Mouse (Mus musculus): ENCODE results near the gene Gm13283. TPM values are rescaled to one million over a fixed set of nuclear protein-coding genes. Genes with fewer than 3 reads are reported as not detected.
"Not testable (repeated sequence)": the region's sequence is repeated elsewhere in the genome, so short reads cannot be mapped to it uniquely, and the experiment has no call there.

The Gm13283 gene
- total RNA-seq, 1 experiment: not detected

DNA sequence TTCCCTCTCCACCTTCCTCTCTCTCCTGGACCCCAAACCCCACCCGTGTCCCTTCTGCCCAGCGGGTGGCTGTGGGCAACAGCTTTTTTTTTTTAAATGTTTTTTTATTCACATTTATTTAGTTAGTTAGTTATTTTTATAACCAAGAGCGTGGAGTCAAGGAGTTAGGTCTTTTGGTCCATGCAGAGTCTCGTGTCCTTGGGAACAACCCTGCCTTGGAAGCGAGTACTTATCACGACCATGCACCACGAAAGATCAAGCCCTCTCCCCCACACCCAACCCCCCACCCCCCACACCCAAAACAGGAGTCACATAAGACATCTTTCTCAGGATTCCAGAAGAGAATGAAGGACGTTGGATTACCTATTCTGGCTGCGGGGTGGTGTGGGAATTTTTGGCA, 2.4 kb downstream of the Gm13283 start:
- H3K27ac ChIP-seq (ENCODE audit: insufficient read depth, low read depth, low read length, poor library complexity, severe bottlenecking); in situ Hi-C loops (cut with MboI; ENCODE audit: low sequenced_read_pairs in 2 of 2, unreplicated experiment in 2 of 2); H3K36me3 ChIP-seq (ENCODE audit: control insufficient read depth, insufficient read depth, low read length, poor library complexity, severe bottlenecking); H3K4me1 ChIP-seq (ENCODE audit: control insufficient read depth in 2 of 2, insufficient read depth in 2 of 2, low read length in 2 of 2, poor library complexity in 1 of 2); H3K9me3 ChIP-seq (ENCODE audit: control insufficient read depth, insufficient read depth, low read depth, low read length); H3K4me3 ChIP-seq (ENCODE audit: insufficient read depth in 1 of 2, low read depth in 1 of 2, low read length in 2 of 2, poor library complexity in 1 of 2, severe bottlenecking in 1 of 2); DNase-seq (ENCODE audit: low read depth, low spot score); H3K9ac ChIP-seq (ENCODE audit: insufficient read depth, low read depth, low read length, poor library complexity, severe bottlenecking): not testable (repeated sequence)

DNA sequence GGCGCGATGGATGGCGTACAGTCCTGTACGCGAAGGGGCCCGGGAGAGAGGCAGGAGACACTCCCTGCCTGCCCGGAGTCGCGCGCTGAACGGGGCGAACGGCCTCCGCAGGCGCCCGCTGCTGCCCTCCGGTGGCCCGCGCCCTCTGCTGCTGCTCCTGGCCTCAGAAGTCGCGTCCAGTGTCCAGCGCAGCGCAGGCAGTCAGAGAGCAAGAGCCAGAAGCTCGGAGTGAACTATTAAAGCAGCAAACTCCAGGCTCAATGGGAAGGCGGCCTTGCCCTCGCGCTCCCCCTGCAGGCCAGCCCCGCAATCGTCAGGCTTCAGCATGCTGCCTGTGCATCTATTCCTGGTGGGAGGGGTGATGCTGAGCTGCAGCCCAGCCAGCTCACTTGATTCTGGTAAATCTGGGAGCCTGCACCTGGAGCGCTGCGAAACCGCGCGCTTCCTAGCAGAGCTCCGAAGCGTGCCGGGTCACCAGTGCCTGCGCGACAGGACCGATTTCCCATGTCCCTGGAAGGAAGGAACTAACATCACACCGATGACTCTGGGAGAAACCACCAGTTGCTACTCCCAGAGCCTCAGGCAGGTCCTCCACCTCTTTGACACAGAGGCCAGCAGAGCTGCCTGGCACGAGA, 3.6 kb downstream of the Gm13283 start:
- H3K27ac ChIP-seq (ENCODE audit: insufficient read depth, low read depth, low read length, poor library complexity, severe bottlenecking); in situ Hi-C loops (cut with MboI; ENCODE audit: low sequenced_read_pairs in 2 of 2, unreplicated experiment in 2 of 2); H3K9me3 ChIP-seq (ENCODE audit: control insufficient read depth, insufficient read depth, low read depth, low read length); H3K4me1 ChIP-seq (ENCODE audit: control insufficient read depth in 2 of 2, insufficient read depth in 2 of 2, low read length in 2 of 2, poor library complexity in 1 of 2); DNase-seq (ENCODE audit: low read depth, low spot score); H3K9ac ChIP-seq (ENCODE audit: insufficient read depth, low read depth, low read length, poor library complexity, severe bottlenecking); H3K36me3 ChIP-seq (ENCODE audit: control insufficient read depth, insufficient read depth, low read length, poor library complexity, severe bottlenecking): not testable (repeated sequence)
- H3K4me3 ChIP-seq (ENCODE audit: insufficient read depth in 1 of 2, low read depth in 1 of 2, low read length in 2 of 2, poor library complexity in 1 of 2, severe bottlenecking in 1 of 2): peak overlapping the region in 1 of 2 experiments; percentile 34; a peak in 1 of 4 replicates

DNA sequence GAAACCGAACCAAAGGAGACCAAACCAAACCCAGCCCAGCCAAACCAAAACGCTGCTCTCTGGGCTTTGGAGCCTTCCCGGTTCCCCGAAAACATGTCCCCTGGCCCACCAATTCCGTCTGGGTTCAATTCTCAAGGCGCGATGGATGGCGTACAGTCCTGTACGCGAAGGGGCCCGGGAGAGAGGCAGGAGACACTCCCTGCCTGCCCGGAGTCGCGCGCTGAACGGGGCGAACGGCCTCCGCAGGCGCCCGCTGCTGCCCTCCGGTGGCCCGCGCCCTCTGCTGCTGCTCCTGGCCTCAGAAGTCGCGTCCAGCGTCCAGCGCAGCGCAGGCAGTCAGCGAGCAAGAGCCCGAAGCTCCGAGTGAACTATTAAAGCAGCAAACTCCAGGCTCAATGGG, 13.6 kb downstream of the Gm13283 start, which contains the start of gene Gm13290:
Gene Gm13290 (plus strand): TSS at position 301 of the 400 bp plus-strand sequence.
- H3K9me3 ChIP-seq (ENCODE audit: control insufficient read depth, insufficient read depth, low read depth, low read length); DNase-seq (ENCODE audit: low read depth, low spot score); H3K36me3 ChIP-seq (ENCODE audit: control insufficient read depth, insufficient read depth, low read length, poor library complexity, severe bottlenecking); H3K27ac ChIP-seq (ENCODE audit: insufficient read depth, low read depth, low read length, poor library complexity, severe bottlenecking); H3K4me1 ChIP-seq (ENCODE audit: control insufficient read depth in 2 of 2, insufficient read depth in 2 of 2, low read length in 2 of 2, poor library complexity in 1 of 2); in situ Hi-C loops (cut with MboI; ENCODE audit: low sequenced_read_pairs in 2 of 2, unreplicated experiment in 2 of 2); H3K9ac ChIP-seq (ENCODE audit: insufficient read depth, low read depth, low read length, poor library complexity, severe bottlenecking); H3K4me3 ChIP-seq (ENCODE audit: insufficient read depth in 1 of 2, low read depth in 1 of 2, low read length in 2 of 2, poor library complexity in 1 of 2, severe bottlenecking in 1 of 2): not testable (repeated sequence)

DNA sequence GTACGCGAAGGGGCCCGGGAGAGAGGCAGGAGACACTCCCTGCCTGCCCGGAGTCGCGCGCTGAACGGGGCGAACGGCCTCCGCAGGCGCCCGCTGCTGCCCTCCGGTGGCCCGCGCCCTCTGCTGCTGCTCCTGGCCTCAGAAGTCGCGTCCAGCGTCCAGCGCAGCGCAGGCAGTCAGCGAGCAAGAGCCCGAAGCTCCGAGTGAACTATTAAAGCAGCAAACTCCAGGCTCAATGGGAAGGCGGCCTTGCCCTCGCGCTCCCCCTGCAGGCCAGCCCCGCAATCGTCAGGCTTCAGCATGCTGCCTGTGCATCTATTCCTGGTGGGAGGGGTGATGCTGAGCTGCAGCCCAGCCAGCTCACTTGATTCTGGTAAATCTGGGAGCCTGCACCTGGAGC, 16.7 kb downstream of the Gm13283 start, which contains the start of gene Gm13289:
Gene Gm13289 (plus strand): TSS at position 301 of the 400 bp plus-strand sequence.
- H3K27ac ChIP-seq (ENCODE audit: insufficient read depth, low read depth, low read length, poor library complexity, severe bottlenecking); H3K4me3 ChIP-seq (ENCODE audit: insufficient read depth in 1 of 2, low read depth in 1 of 2, low read length in 2 of 2, poor library complexity in 1 of 2, severe bottlenecking in 1 of 2); H3K9ac ChIP-seq (ENCODE audit: insufficient read depth, low read depth, low read length, poor library complexity, severe bottlenecking); DNase-seq (ENCODE audit: low read depth, low spot score); H3K4me1 ChIP-seq (ENCODE audit: control insufficient read depth in 2 of 2, insufficient read depth in 2 of 2, low read length in 2 of 2, poor library complexity in 1 of 2); H3K36me3 ChIP-seq (ENCODE audit: control insufficient read depth, insufficient read depth, low read length, poor library complexity, severe bottlenecking); in situ Hi-C loops (cut with MboI; ENCODE audit: low sequenced_read_pairs in 2 of 2, unreplicated experiment in 2 of 2); H3K9me3 ChIP-seq (ENCODE audit: control insufficient read depth, insufficient read depth, low read depth, low read length): not testable (repeated sequence)

DNA sequence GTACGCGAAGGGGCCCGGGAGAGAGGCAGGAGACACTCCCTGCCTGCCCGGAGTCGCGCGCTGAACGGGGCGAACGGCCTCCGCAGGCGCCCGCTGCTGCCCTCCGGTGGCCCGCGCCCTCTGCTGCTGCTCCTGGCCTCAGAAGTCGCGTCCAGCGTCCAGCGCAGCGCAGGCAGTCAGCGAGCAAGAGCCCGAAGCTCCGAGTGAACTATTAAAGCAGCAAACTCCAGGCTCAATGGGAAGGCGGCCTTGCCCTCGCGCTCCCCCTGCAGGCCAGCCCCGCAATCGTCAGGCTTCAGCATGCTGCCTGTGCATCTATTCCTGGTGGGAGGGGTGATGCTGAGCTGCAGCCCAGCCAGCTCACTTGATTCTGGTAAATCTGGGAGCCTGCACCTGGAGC, 19.6 kb downstream of the Gm13283 start, which contains the start of gene Gm13272:
Gene Gm13272 (plus strand): TSS at position 301 of the 400 bp plus-strand sequence.
- H3K9ac ChIP-seq (ENCODE audit: insufficient read depth, low read depth, low read length, poor library complexity, severe bottlenecking); DNase-seq (ENCODE audit: low read depth, low spot score); H3K27ac ChIP-seq (ENCODE audit: insufficient read depth, low read depth, low read length, poor library complexity, severe bottlenecking); H3K9me3 ChIP-seq (ENCODE audit: control insufficient read depth, insufficient read depth, low read depth, low read length); in situ Hi-C loops (cut with MboI; ENCODE audit: low sequenced_read_pairs in 2 of 2, unreplicated experiment in 2 of 2); H3K4me3 ChIP-seq (ENCODE audit: insufficient read depth in 1 of 2, low read depth in 1 of 2, low read length in 2 of 2, poor library complexity in 1 of 2, severe bottlenecking in 1 of 2); H3K36me3 ChIP-seq (ENCODE audit: control insufficient read depth, insufficient read depth, low read length, poor library complexity, severe bottlenecking); H3K4me1 ChIP-seq (ENCODE audit: control insufficient read depth in 2 of 2, insufficient read depth in 2 of 2, low read length in 2 of 2, poor library complexity in 1 of 2): not testable (repeated sequence)

DNA sequence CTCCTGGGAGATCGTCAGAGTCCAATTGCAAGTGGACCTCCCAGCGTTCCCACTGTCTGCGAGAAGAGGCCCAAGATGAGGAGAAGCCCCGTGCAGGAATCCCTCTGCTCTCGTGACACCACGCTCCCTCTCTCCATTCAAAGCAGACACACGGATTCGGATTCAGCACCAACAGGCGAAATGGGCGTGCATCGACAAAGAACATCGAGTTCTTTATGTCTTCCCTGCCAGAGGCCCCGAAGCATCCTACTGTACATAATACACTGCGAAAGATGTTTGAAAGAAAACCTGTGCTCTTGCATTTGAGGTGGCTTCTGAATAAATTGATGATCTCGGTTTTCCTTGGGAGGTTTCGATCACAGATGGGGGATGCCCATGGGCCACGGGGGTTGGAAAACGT, 20.4 kb downstream of the Gm13283 start:
- not testable (repeated sequence) for H3K36me3 ChIP-seq (ENCODE audit: control insufficient read depth, insufficient read depth, low read length, poor library complexity, severe bottlenecking)

DNA sequence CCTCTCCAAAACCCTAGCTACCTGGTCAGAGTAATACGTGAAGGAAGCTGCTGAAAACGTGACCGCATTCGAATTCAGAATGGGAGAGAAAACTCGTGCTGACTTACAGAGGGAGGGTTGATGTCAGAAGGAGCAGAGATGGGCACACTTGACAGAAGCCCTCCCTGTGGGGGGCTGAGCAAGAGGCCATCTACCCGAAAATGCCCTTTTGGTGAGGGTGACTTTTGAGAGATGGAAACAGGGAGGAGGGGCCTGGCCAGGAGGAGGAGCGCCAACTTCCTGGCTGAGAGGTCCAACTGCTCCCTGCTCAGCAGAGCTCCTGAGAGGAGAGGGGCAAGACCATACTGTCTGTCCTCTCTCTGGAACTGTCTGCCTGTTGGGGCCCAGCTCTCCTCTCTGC, 21.9 kb downstream of the Gm13283 start, which contains the start of gene Ifnz:
Gene Ifnz (plus strand): TSS at position 301 of the 400 bp plus-strand sequence.
- H3K4me3 ChIP-seq (ENCODE audit: insufficient read depth in 1 of 2, low read depth in 1 of 2, low read length in 2 of 2, poor library complexity in 1 of 2, severe bottlenecking in 1 of 2); H3K4me1 ChIP-seq (ENCODE audit: control insufficient read depth in 2 of 2, insufficient read depth in 2 of 2, low read length in 2 of 2, poor library complexity in 1 of 2); in situ Hi-C loops (cut with MboI; ENCODE audit: low sequenced_read_pairs in 2 of 2, unreplicated experiment in 2 of 2); H3K9me3 ChIP-seq (ENCODE audit: control insufficient read depth, insufficient read depth, low read depth, low read length); DNase-seq (ENCODE audit: low read depth, low spot score); H3K36me3 ChIP-seq (ENCODE audit: control insufficient read depth, insufficient read depth, low read length, poor library complexity, severe bottlenecking); H3K27ac ChIP-seq (ENCODE audit: insufficient read depth, low read depth, low read length, poor library complexity, severe bottlenecking); H3K9ac ChIP-seq (ENCODE audit: insufficient read depth, low read depth, low read length, poor library complexity, severe bottlenecking): not testable (repeated sequence)

More for the DNA sequence above, 20.4 kb downstream of the Gm13283 start:
- H3K9ac ChIP-seq (ENCODE audit: insufficient read depth, low read depth, low read length, poor library complexity, severe bottlenecking); H3K4me1 ChIP-seq (ENCODE audit: control insufficient read depth in 2 of 2, insufficient read depth in 2 of 2, low read length in 2 of 2, poor library complexity in 1 of 2); H3K9me3 ChIP-seq (ENCODE audit: control insufficient read depth, insufficient read depth, low read depth, low read length); H3K27ac ChIP-seq (ENCODE audit: insufficient read depth, low read depth, low read length, poor library complexity, severe bottlenecking); DNase-seq (ENCODE audit: low read depth, low spot score); in situ Hi-C loops (cut with MboI; ENCODE audit: low sequenced_read_pairs in 2 of 2, unreplicated experiment in 2 of 2); H3K4me3 ChIP-seq (ENCODE audit: insufficient read depth in 1 of 2, low read depth in 1 of 2, low read length in 2 of 2, poor library complexity in 1 of 2, severe bottlenecking in 1 of 2): not testable (repeated sequence)

DNA sequence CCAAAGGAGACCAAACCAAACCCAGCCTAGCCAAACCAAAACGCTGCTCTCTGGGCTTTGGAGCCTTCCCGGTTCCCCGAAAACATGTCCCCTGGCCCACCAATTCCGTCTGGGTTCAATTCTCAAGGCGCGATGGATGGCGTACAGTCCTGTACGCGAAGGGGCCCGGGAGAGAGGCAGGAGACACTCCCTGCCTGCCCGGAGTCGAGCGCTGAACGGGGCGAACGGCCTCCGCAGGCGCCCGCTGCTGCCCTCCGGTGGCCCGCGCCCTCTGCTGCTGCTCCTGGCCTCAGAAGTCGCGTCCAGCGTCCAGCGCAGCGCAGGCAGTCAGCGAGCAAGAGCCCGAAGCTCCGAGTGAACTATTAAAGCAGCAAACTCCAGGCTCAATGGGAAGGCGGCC, 22.4 kb downstream of the Gm13283 start:
- H3K4me3 ChIP-seq (ENCODE audit: insufficient read depth in 1 of 2, low read depth in 1 of 2, low read length in 2 of 2, poor library complexity in 1 of 2, severe bottlenecking in 1 of 2); H3K36me3 ChIP-seq (ENCODE audit: control insufficient read depth, insufficient read depth, low read length, poor library complexity, severe bottlenecking); H3K27ac ChIP-seq (ENCODE audit: insufficient read depth, low read depth, low read length, poor library complexity, severe bottlenecking); H3K9ac ChIP-seq (ENCODE audit: insufficient read depth, low read depth, low read length, poor library complexity, severe bottlenecking); H3K4me1 ChIP-seq (ENCODE audit: control insufficient read depth in 2 of 2, insufficient read depth in 2 of 2, low read length in 2 of 2, poor library complexity in 1 of 2); H3K9me3 ChIP-seq (ENCODE audit: control insufficient read depth, insufficient read depth, low read depth, low read length); in situ Hi-C loops (cut with MboI; ENCODE audit: low sequenced_read_pairs in 2 of 2, unreplicated experiment in 2 of 2); DNase-seq (ENCODE audit: low read depth, low spot score): not testable (repeated sequence)
